Mouse (Mus musculus) ES-E14 (cell line): ENCODE measurements around the gene Dlgap4. TPM values are rescaled to one million over a fixed set of nuclear protein-coding genes. Genes with fewer than 3 reads are reported as not detected.

Source experiments
- DNase-seq: peaks from one replicate; pipeline ENCODE4 v3.0.0-alpha.2; 2013; ENCODE audit warnings: low read depth, low spot score
- H3K27ac ChIP-seq: 2 replicates; pipeline ENCODE4 v1.5.1; 2012; ENCODE audit warnings: low read depth, mild to moderate bottlenecking, low read length, moderate library complexity, mixed read lengths; ENCODE audit not compliant: poor library complexity, insufficient read depth, severe bottlenecking
- H3K36me3 ChIP-seq: 2 replicates; pipeline ENCODE4 v1.6.1; 2012; ENCODE audit warnings: mild to moderate bottlenecking, low read length, moderate library complexity, mixed read lengths; ENCODE audit not compliant: control insufficient read depth, poor library complexity, insufficient read depth, severe bottlenecking
- H3K4me1 ChIP-seq, 2 experiments: fragments of 150-350 bp in 1 of 2; sonication (generic) in 1 of 2; 2 replicates each; pipeline ENCODE4 v1.6.1; 2012; ENCODE audit warnings: low read length in 2 of 2, mild to moderate bottlenecking in 1 of 2, mixed read lengths in 1 of 2; ENCODE audit not compliant: control insufficient read depth in 2 of 2, insufficient read depth in 2 of 2, poor library complexity in 1 of 2
- H3K4me3 ChIP-seq, 2 experiments: fragments of 150-350 bp in 1 of 2; sonication (generic) in 1 of 2; 2 replicates each; pipeline ENCODE4 v1.5.1; 2012; ENCODE audit warnings: low read length in 2 of 2, low read depth in 1 of 2, mild to moderate bottlenecking in 1 of 2, mixed read lengths in 1 of 2; ENCODE audit not compliant: insufficient read depth in 1 of 2, poor library complexity in 1 of 2, severe bottlenecking in 1 of 2
- H3K9ac ChIP-seq: 2 replicates; pipeline ENCODE4 v1.6.1; 2012; ENCODE audit warnings: low read depth, mild to moderate bottlenecking, low read length, mixed read lengths; ENCODE audit not compliant: poor library complexity, insufficient read depth, severe bottlenecking
- H3K9me3 ChIP-seq: fragments of 150-350 bp; sonication (generic); 2 replicates; pipeline ENCODE4 v1.6.1; 2012; ENCODE audit warnings: low read depth, mild to moderate bottlenecking, low read length; ENCODE audit not compliant: control insufficient read depth, insufficient read depth
- CHD2 ChIP-seq: IDR thresholded peaks from 2 replicates; pipeline ENCODE4 v1.6.1; 2014; ENCODE audit warnings: mild to moderate bottlenecking, low read depth, low read length, inconsistent platforms
- HCFC1 ChIP-seq: IDR thresholded peaks from 2 replicates; pipeline ENCODE4 v1.6.1; 2012; ENCODE audit warnings: low read length, inconsistent platforms, borderline replicate concordance; ENCODE audit not compliant: insufficient read depth
- MAFK ChIP-seq: IDR thresholded peaks from 2 replicates; pipeline ENCODE4 v1.6.1; 2014; ENCODE audit warnings: mild to moderate bottlenecking, low read depth, low read length, inconsistent platforms; ENCODE audit not compliant: insufficient read depth
- ZC3H11A ChIP-seq: IDR thresholded peaks from 2 replicates; pipeline ENCODE4 v1.6.1; 2012; ENCODE audit warnings: low read depth, mild to moderate bottlenecking, inconsistent platforms, low read length, borderline replicate concordance
- ZNF384 ChIP-seq: IDR thresholded peaks from 2 replicates; pipeline ENCODE4 v1.6.1; 2012; ENCODE audit warnings: low read depth, low read length, inconsistent platforms
- in situ Hi-C, 2 experiments: fragments of 600-800 bp; cut with MboI; formaldehyde crosslinking; loops; one replicate each; pipeline ENCODE4 v1.15.1; 2025; ENCODE audit warnings: low sequenced_read_pairs in 2 of 2, inconsistent platforms in 1 of 2; ENCODE audit not compliant: unreplicated experiment in 2 of 2
- total RNA-seq: library from RNA; depleted of rRNA; stranded (reverse); fragments of 300-350 nt; gene quantifications from 2 replicates; pipeline ENCODE4 v1.2.3, GENCODE M21; 2012

The Dlgap4 gene
- total RNA-seq, 1 experiment, result 28.8 TPM

- no peak for DNase-seq
- Histone ChIP-seq H3K9ac (0 out of 2 replicates have a peak overlapping the region, but pooled peaks have one; percentile 22), H3K36me3 (no peaks in the 10 kb centered on the region; the same call in 1 of the 2 replicates), H3K27ac (peak overlapping the region; percentile 64; the same call in 1 of the 2 replicates), H3K4me3 (peak overlapping the region in 1 of 2 experiments; percentile 1; a peak in 2 of 4 replicates), H3K9me3 (no peaks in the 10 kb centered on the region), H3K4me1 (peaks cover 9 to 26% of the 10 kb centered on the region in 2 experiments; a peak in 3 of 4 replicates)
- in situ Hi-C loops, result no loop called here
- TF ChIP-seq MAFK (no peak), ZNF384 (no peak), ZC3H11A (no peak), CHD2 (no peak), HCFC1 (no peak)
These were observed 116.3 kb downstream of the Dlgap4 start for GRCm38 (mm10) chr2:156729537-156730469.

GRCm38 (mm10) chr2:156730501-156730921 is 117.0 kb downstream of the Dlgap4 start:
- Histone ChIP-seq H3K27ac (peak overlapping the region; percentile 64), H3K36me3 (no peaks in the 10 kb centered on the region), H3K4me1 (peaks cover 7 to 26% of the 10 kb centered on the region in 2 experiments; a peak in 3 of 4 replicates), H3K9me3 (no peaks in the 10 kb centered on the region), H3K4me3 (peak overlapping the region; percentile 1 to 26; a peak in 3 of 4 replicates), H3K9ac (peak overlapping the region; percentile 18; the same call in 1 of the 2 replicates)
- TF ChIP-seq ZNF384 (no peak), HCFC1 (no peak), ZC3H11A (no peak), CHD2 (no peak), MAFK (no peak)
- in situ Hi-C loops, result no loop called here
- DNase-seq, result no peak

GRCm38 (mm10) chr2:156731592-156731991 is 118.1 kb downstream of the Dlgap4 start:
- peaks cover 3% of the 10 kb centered on the region; the same call in 1 of the 2 replicates for H3K36me3 ChIP-seq

GRCm38 (mm10) chr2:156732109-156732508 is 118.6 kb downstream of the Dlgap4 start:
- DNase-seq, result no peak
- H3K27ac ChIP-seq, result no peak overlapping the region
- no peak overlapping the region for H3K9ac ChIP-seq
- TF ChIP-seq ZNF384 (no peak), ZC3H11A (no peak), CHD2 (no peak), HCFC1 (no peak), MAFK (no peak)
- peaks cover 3% of the 10 kb centered on the region; the same call in 1 of the 2 replicates for H3K36me3 ChIP-seq
- H3K4me3 ChIP-seq, result no peak overlapping the region
- H3K4me1 ChIP-seq, result peaks cover 2 to 19% of the 10 kb centered on the region in 2 experiments; a peak in 3 of 4 replicates
- no peaks in the 10 kb centered on the region for H3K9me3 ChIP-seq
- in situ Hi-C loops, result no loop called here

More at GRCm38 (mm10) chr2:156731592-156731991, 118.1 kb downstream of the Dlgap4 start:
- H3K4me3 ChIP-seq, result no peak overlapping the region
- peaks cover 3 to 21% of the 10 kb centered on the region in 2 experiments; a peak in 3 of 4 replicates for H3K4me1 ChIP-seq
- DNase-seq, result no peak
- no peak overlapping the region for H3K9ac ChIP-seq
- in situ Hi-C loops, result no loop called here
- no peak for TF ChIP-seq CHD2
- TF ChIP-seq ZNF384, result no peak
- no peaks in the 10 kb centered on the region for H3K9me3 ChIP-seq
- no peak overlapping the region for H3K27ac ChIP-seq
